Mouse (Mus musculus) hindbrain, embryonic 16.5 days (tissue): ENCODE measurements around the gene Lsm2. TPM values are rescaled to one million over a fixed set of nuclear protein-coding genes. Genes with fewer than 3 reads are reported as not detected.
"Not testable (repeated sequence)": the region's sequence is repeated elsewhere in the genome, so short reads cannot be mapped to it uniquely, and the experiment has no call there.

Experiments
- ATAC-seq: fragments of 200-750 bp; cut with Nextera tagmentation; 2 replicates; pipeline ENCODE4 v1.8.0; 2017; ENCODE audit warnings: moderate TSS enrichment, moderate library complexity
- H3K27ac ChIP-seq: fragments of 300-500 bp; sonication (generic); 2 replicates; pipeline ENCODE4 v1.5.1; 2014; ENCODE audit warnings: low read depth, mild to moderate bottlenecking, control low read depth, low read length, moderate library complexity
- H3K27me3 ChIP-seq: fragments of 300-500 bp; sonication (generic); replicated peaks from 2 replicates; pipeline ENCODE4 v1.6.1; 2014; ENCODE audit warnings: low read length; ENCODE audit not compliant: control insufficient read depth, insufficient read depth
- H3K36me3 ChIP-seq: fragments of 300-500 bp; sonication (generic); 2 replicates; pipeline ENCODE4 v1.6.1; 2014; ENCODE audit warnings: mild to moderate bottlenecking, low read length, moderate library complexity, mixed read lengths; ENCODE audit not compliant: control insufficient read depth, insufficient read depth
- H3K4me1 ChIP-seq: fragments of 300-500 bp; sonication (generic); 2 replicates; pipeline ENCODE4 v1.6.1; 2014; ENCODE audit warnings: low read depth, low read length; ENCODE audit not compliant: control insufficient read depth, insufficient read depth
- H3K4me2 ChIP-seq: fragments of 300-500 bp; sonication (generic); 2 replicates; pipeline ENCODE4 v1.6.1; 2014; ENCODE audit warnings: mild to moderate bottlenecking, low read length, control low read depth, moderate library complexity
- H3K4me3 ChIP-seq: fragments of 300-500 bp; sonication (generic); 2 replicates; pipeline ENCODE4 v1.5.1; 2014; ENCODE audit warnings: mild to moderate bottlenecking, low read length, control low read depth, moderate library complexity
- H3K9ac ChIP-seq: fragments of 300-500 bp; sonication (generic); 2 replicates; pipeline ENCODE4 v1.6.1; 2014; ENCODE audit warnings: low read depth, mild to moderate bottlenecking, control low read depth, low read length, moderate library complexity
- H3K9me3 ChIP-seq: fragments of 300-500 bp; sonication (generic); 2 replicates; pipeline ENCODE4 v1.6.1; 2014; ENCODE audit warnings: mild to moderate bottlenecking, low read length, moderate library complexity; ENCODE audit not compliant: control insufficient read depth
- WGBS: fragments of 180-500 bp; shearing (Covaris S2); extraction: QIAGEN DNeasy Blood & Tissue Kit; methylation state at CpG from one replicate; pipeline ENCODE4 v1.1.7; 2014; 5-methylcytosine and 5-hydroxymethylcytosine counted together
- polyA plus RNA-seq: library from polyadenylated mRNA; unstranded; fragments of >200 nt; fragmentation: Nextera tagmentation; extraction: Ambion mirVana; gene quantifications from 2 replicates; pipeline ENCODE4 v1.2.1, GENCODE M21; 2015

Lsm2 gene
- polyA plus RNA-seq, 1 experiment from 2014 or later: 106 TPM

GRCm38 (mm10) chr17:34995927-34996326, 14.3 kb downstream of the Lsm2 start:
- not testable (repeated sequence) for H3K36me3 ChIP-seq, H3K27ac ChIP-seq, H3K9ac ChIP-seq, H3K27me3 ChIP-seq, H3K9me3 ChIP-seq, H3K4me1 ChIP-seq, ATAC-seq, H3K4me3 ChIP-seq, H3K4me2 ChIP-seq
- 95% methylated on average over 4 of the region's 4 CpGs for WGBS

GRCm38 (mm10) chr17:34996411-34997141, 14.9 kb downstream of the Lsm2 start:
- 90% methylated on average over 12 of the region's 14 CpGs for WGBS
- peaks cover 5% of the 10 kb centered on the region for H3K4me1 ChIP-seq

GRCm38 (mm10) chr17:34997142-34997483, 15.5 kb downstream of the Lsm2 start:
- ATAC-seq: no peak
- no peak overlapping the region for H3K4me3 ChIP-seq
- H3K4me2 ChIP-seq: no peak overlapping the region
- peaks cover 6% of the 10 kb centered on the region for H3K4me1 ChIP-seq
- no peak overlapping the region for H3K27ac ChIP-seq
- WGBS: 82% methylated on average over 5 of the region's 5 CpGs
- no peaks in the 10 kb centered on the region for H3K27me3 ChIP-seq
- H3K36me3 ChIP-seq: no peaks in the 10 kb centered on the region
- no peaks in the 10 kb centered on the region for H3K9me3 ChIP-seq
- no peak overlapping the region for H3K9ac ChIP-seq

More at GRCm38 (mm10) chr17:34996411-34997141, 14.9 kb downstream of the Lsm2 start:
- H3K9me3 ChIP-seq: no peaks in the 10 kb centered on the region
- no peak for ATAC-seq
- no peak overlapping the region for H3K27ac ChIP-seq
- no peaks in the 10 kb centered on the region for H3K36me3 ChIP-seq
- H3K27me3 ChIP-seq: no peaks in the 10 kb centered on the region
- H3K9ac ChIP-seq: no peak overlapping the region
- H3K4me2 ChIP-seq: no peak overlapping the region
- no peak overlapping the region for H3K4me3 ChIP-seq

DNA sequence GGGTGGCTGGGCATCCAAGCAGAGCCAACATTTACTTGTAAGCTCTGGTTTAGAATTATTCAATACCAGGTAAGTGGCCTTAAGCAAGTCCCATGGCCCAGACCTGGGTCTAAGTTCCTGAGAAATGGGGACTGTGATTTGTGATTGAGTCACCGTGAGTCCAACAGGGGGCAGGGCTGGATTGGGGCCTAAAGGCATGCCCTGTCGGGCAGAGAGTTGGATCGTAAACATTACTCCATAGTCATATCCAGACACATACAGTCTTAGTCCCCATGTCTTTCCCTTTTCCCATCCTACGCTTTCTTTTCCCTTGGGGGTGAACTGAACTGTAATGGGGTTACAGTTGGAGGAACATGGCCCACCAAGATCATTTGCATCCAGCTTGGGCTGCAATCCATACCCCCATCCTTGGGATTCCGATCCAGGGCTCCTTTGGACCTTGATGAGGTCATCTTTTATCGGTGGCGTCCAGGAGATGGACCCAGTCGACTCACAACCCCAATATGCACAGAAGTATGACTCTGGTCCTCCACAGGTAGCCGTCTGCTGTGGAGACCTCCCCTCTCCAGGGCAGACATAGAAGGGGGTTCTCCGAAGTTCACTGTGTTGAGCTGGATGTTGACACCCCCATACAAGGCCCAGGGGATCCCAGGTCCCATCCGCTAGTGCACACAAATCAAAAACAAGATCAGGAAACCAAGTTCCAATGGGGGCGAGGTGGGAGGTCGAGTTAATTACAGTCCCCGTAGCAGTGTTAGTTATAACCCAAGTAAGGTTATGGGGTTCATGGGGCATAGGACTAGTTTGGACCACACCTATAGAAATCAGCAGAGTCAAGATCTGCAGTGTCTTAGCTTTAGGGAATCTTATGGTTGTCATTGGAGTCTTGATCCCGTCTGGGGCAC, 17.1 kb downstream of the Lsm2 start:
- Histone ChIP-seq H3K4me2 (peak overlapping the region; percentile 47), H3K4me1 (peaks cover 18% of the 10 kb centered on the region), H3K9me3 (no peaks in the 10 kb centered on the region), H3K9ac (no peak overlapping the region), H3K4me3 (no peak overlapping the region), H3K27ac (no peak overlapping the region), H3K36me3 (no peaks in the 10 kb centered on the region), H3K27me3 (no peaks in the 10 kb centered on the region)
- WGBS: 95% methylated on average over 15 of the region's 15 CpGs
- ATAC-seq: no peak

GRCm38 (mm10) chr17:34999871-35000716, 18.4 kb downstream of the Lsm2 start:
- not testable (repeated sequence) for ATAC-seq, H3K27me3 ChIP-seq, H3K36me3 ChIP-seq, H3K9me3 ChIP-seq
- Histone ChIP-seq H3K4me2 (peak overlapping the region; percentile 99), H3K27ac (peak overlapping the region; percentile 98), H3K9ac (peak overlapping the region; percentile 95), H3K4me1 (peaks cover 18% of the 10 kb centered on the region), H3K4me3 (peak overlapping the region; percentile 89)
- 21% methylated on average over 29 of the region's 32 CpGs for WGBS

- Histone ChIP-seq H3K27me3 (no peaks in the 10 kb centered on the region), H3K4me2 (peak within 1 kb of the TSS; percentile 99), H3K27ac (peak within 1 kb of the TSS; percentile 98), H3K9me3 (no peaks in the 10 kb centered on the region), H3K4me1 (peaks cover 18% of the 10 kb centered on the region), H3K9ac (peak within 1 kb of the TSS; percentile 95), H3K36me3 (peaks cover 13% of the 10 kb centered on the region), H3K4me3 (peak within 1 kb of the TSS; percentile 89)
- ATAC-seq: peak; percentile 92
- under 1% methylated on average over 71 of the region's 83 CpGs for WGBS
Observed at GRCm38 (mm10) chr17:35000717-35001451, 19.2 kb downstream of the Lsm2 start, which contains the start of gene Vars. Gene Vars, plus strand, starts transcription at chr17:35000987.

DNA sequence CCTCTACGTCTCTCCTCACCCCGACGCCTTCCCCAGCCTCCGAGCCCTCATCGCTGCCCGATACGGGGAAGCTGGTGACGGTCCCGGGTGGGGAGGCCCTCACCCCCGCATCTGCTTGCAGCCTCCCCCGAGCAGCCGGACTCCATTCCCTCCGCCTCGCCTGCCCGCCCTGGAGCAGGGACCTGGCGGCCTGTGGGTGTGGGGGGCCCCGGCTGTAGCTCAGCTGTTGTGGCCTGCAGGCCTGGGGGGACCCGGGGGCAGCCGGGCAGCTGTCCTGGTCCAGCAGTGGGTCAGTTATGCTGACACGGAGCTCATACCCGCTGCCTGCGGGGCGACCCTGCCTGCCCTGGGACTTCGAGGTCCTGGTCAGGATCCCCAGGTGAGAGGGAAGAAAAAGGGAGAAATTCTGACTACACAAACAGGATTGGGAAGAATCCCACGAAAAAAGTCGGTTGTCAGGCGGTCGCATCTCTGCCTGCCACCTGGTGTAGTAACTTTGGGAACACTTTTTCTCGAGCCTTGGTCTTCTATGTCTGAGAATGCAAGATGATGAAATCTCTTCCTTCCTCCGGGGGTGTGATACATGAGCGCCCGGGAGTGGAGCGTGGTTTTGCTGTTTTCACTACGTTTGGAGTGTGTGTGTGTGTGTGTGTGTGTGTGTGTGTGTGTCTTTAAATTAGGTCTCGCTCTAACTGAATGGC, 19.9 kb downstream of the Lsm2 start:
- Histone ChIP-seq H3K9me3 (no peaks in the 10 kb centered on the region), H3K27ac (peak overlapping the region; percentile 98), H3K4me1 (peaks cover 18% of the 10 kb centered on the region), H3K4me3 (peak overlapping the region; percentile 89), H3K27me3 (no peaks in the 10 kb centered on the region), H3K4me2 (peak overlapping the region; percentile 99), H3K9ac (peak overlapping the region; percentile 95), H3K36me3 (peaks cover 13% of the 10 kb centered on the region)
- peak; percentile 43; the same call in 1 of the 2 replicates for ATAC-seq
- under 1% methylated on average over 32 of the region's 35 CpGs for WGBS
